Mouse (Mus musculus) forebrain, embryonic 16.5 days (tissue): Measurements from ENCODE around the gene Rai1. TPM values are rescaled to one million over a fixed set of nuclear protein-coding genes. Genes with fewer than 3 reads are reported as not detected.

Source experiments
- ATAC-seq: fragments of 200-750 bp; cut with Nextera tagmentation; 2 replicates; pipeline ENCODE4 v1.8.0; 2017; ENCODE audit warnings: mild to moderate bottlenecking, moderate library complexity
- H3K27ac ChIP-seq: fragments of 300-500 bp; sonication (generic); 2 replicates; pipeline ENCODE4 v1.5.1; 2014; ENCODE audit warnings: low read length, control low read depth
- H3K27me3 ChIP-seq: fragments of 300-500 bp; sonication (generic); replicated peaks from 2 replicates; pipeline ENCODE4 v1.6.1; 2014; ENCODE audit warnings: low read length; ENCODE audit not compliant: control insufficient read depth, insufficient read depth
- H3K36me3 ChIP-seq: fragments of 300-500 bp; sonication (generic); 2 replicates; pipeline ENCODE4 v1.6.1; 2014; ENCODE audit not compliant: control insufficient read depth, insufficient read depth
- H3K4me1 ChIP-seq: fragments of 300-500 bp; sonication (generic); replicated peaks from 2 replicates; pipeline ENCODE4 v1.6.1; 2014; ENCODE audit warnings: low read length; ENCODE audit not compliant: control insufficient read depth, insufficient read depth
- H3K4me2 ChIP-seq: fragments of 300-500 bp; sonication (generic); 2 replicates; pipeline ENCODE4 v1.6.1; 2014; ENCODE audit warnings: mild to moderate bottlenecking, low read length, control low read depth
- H3K4me3 ChIP-seq: fragments of 300-500 bp; sonication (generic); replicated peaks from 2 replicates; pipeline ENCODE4 v1.5.1; 2014; ENCODE audit warnings: mild to moderate bottlenecking, low read length, control low read depth
- H3K9ac ChIP-seq: fragments of 300-500 bp; sonication (generic); replicated peaks from 2 replicates; pipeline ENCODE4 v1.6.1; 2014; ENCODE audit warnings: low read depth, low read length, control low read depth
- H3K9me3 ChIP-seq: fragments of 300-500 bp; sonication (generic); 2 replicates; pipeline ENCODE4 v1.6.1; 2016; ENCODE audit warnings: low read length; ENCODE audit not compliant: control insufficient read depth
- WGBS: fragments of 180-500 bp; shearing (Covaris S2); extraction: QIAGEN DNeasy Blood & Tissue Kit; methylation state at CpG from one replicate; pipeline ENCODE4 v1.1.7; 2014; 5-methylcytosine and 5-hydroxymethylcytosine counted together
- polyA plus RNA-seq: library from polyadenylated mRNA; unstranded; fragments of >200 nt; fragmentation: Nextera tagmentation; extraction: Ambion mirVana; gene quantifications from 2 replicates; pipeline ENCODE4 v1.2.1, GENCODE M21; 2015

Rai1 gene
- polyA plus RNA-seq, 1 experiment from 2014 or later, result 30.3 TPM

DNA sequence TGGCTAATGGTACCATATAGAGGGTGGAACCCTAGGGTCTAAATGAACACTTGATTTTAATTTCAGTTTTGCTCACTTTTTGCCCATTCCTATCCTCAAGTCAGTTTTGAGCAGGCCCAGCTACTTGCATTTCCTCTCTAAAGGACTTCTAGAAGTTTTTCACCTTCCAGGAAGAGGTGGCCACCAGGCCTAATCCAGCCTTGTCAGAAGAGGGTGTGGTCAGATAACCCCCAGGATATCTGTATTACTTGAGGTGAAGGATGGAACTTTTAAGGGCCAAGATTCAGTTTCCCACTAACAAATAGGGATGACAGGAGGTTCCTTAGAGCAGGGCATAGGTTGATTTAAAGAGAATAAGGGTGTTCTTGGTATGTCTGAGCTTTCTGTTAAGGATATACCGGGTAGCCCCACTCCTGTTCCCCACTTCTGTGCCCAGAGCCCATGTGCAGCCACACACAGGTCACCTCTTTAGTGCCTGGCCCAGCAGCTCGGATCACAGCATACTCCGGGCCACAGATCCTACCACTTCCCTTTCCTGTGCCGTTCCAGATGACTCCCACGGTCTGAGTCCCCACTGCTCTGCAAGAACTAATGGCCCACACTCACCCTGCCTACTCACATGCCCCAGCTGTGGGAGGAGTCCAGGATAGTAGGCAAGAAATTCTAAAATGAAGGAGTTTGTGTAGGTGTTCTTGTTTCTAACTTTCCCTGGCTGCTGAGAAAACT lies 14.0 kb upstream of the Rai1 start:
- peaks cover 8% of the 10 kb centered on the region for H3K4me1 ChIP-seq
- ATAC-seq, result no peak
- WGBS, result 85% methylated on average over 5 of the region's 5 CpGs

DNA sequence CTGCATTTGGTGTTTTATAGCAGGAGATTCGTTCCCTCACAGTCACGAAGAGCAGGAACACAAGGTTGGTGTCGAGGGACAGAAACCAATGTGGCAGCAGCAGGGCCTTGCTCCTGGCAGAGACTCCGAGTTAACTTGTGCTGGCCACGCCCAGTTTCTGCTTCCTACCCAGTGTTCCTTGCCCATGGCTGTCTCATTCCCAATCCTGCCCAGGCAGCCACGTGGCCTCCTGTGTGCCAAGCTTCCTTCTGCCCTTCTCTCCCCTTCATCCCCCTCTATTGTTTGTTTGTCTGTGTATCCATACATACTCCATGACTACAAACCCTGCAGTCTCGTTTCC lies 13.4 kb upstream of the Rai1 start:
- ATAC-seq, result no peak
- no peak overlapping the region for H3K4me2 ChIP-seq
- no peaks in the 10 kb centered on the region for H3K36me3 ChIP-seq
- no peaks in the 10 kb centered on the region for H3K27me3 ChIP-seq
- no peaks in the 10 kb centered on the region for H3K9me3 ChIP-seq
- H3K9ac ChIP-seq, result no peak overlapping the region
- H3K27ac ChIP-seq, result no peak overlapping the region
- 65% methylated on average over 7 of the region's 7 CpGs for WGBS
- no peak overlapping the region for H3K4me3 ChIP-seq
- H3K4me1 ChIP-seq, result peaks cover 8% of the 10 kb centered on the region

More for the DNA sequence above, 14.0 kb upstream of the Rai1 start:
- Histone ChIP-seq H3K27me3 (no peaks in the 10 kb centered on the region), H3K9me3 (no peaks in the 10 kb centered on the region), H3K9ac (no peak overlapping the region), H3K4me2 (no peak overlapping the region), H3K36me3 (no peaks in the 10 kb centered on the region), H3K4me3 (no peak overlapping the region), H3K27ac (no peak overlapping the region)

DNA sequence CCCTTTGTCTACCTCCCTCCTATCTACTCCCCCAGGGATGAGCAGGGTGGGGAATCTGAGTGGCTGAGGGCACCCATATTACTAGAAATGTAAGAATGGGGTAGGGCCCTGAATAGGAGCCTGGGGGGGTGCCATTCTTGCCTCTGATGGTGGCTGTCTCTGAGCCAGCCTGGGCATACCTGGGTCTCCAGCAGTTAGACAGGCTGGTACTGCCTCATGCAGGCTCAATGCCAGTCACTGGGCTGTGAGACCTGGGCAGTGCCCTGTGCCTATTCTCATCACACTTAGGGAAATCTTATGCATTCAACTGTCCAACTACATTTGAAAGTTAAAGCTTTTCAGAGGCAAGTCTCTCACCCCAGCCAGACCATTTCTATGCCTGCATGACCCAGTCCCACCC lies 11.6 kb upstream of the Rai1 start:
- Histone ChIP-seq H3K27ac (no peak overlapping the region), H3K36me3 (no peaks in the 10 kb centered on the region), H3K4me2 (no peak overlapping the region), H3K4me3 (no peak overlapping the region), H3K27me3 (no peaks in the 10 kb centered on the region), H3K4me1 (peaks cover 8% of the 10 kb centered on the region), H3K9ac (no peak overlapping the region), H3K9me3 (no peaks in the 10 kb centered on the region)
- ATAC-seq, result no peak

DNA sequence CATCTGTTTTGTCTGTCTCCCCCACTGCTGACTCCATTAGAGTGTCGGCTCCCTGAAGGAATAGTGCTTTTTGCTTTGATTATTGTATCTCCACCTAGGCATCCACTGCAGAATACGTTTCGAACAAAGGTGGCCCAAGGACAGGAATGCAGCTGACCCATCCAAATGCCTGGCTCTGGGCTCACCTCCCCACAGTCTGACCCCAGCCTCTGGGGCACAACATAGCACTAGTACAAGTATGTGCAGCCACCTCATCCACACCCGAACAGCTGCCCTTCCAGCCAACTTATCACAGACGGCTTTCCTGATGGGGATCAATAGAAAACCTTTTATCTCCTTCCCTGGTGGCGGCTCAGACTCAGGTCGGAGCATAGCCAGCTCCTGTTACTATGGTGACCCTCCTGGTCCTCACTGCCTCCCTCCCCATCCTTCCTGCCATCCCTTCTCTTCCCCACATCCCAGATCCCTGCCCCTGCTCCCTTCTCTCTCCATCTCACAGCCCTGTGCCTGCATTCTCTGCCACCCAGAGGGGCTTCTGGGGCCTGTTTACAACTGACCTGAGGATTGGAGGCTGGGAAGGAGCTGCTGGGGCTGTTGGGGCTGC lies 10.7 kb upstream of the Rai1 start:
- Histone ChIP-seq H3K4me3 (no peak overlapping the region), H3K27me3 (no peaks in the 10 kb centered on the region), H3K4me1 (peaks cover 6% of the 10 kb centered on the region), H3K27ac (0 out of 2 replicates have a peak overlapping the region, but pooled peaks have one; percentile 6), H3K36me3 (no peaks in the 10 kb centered on the region), H3K9ac (no peak overlapping the region), H3K4me2 (no peak overlapping the region), H3K9me3 (no peaks in the 10 kb centered on the region)
- ATAC-seq, result no peak
- 31% methylated on average over 7 of the region's 7 CpGs for WGBS

DNA sequence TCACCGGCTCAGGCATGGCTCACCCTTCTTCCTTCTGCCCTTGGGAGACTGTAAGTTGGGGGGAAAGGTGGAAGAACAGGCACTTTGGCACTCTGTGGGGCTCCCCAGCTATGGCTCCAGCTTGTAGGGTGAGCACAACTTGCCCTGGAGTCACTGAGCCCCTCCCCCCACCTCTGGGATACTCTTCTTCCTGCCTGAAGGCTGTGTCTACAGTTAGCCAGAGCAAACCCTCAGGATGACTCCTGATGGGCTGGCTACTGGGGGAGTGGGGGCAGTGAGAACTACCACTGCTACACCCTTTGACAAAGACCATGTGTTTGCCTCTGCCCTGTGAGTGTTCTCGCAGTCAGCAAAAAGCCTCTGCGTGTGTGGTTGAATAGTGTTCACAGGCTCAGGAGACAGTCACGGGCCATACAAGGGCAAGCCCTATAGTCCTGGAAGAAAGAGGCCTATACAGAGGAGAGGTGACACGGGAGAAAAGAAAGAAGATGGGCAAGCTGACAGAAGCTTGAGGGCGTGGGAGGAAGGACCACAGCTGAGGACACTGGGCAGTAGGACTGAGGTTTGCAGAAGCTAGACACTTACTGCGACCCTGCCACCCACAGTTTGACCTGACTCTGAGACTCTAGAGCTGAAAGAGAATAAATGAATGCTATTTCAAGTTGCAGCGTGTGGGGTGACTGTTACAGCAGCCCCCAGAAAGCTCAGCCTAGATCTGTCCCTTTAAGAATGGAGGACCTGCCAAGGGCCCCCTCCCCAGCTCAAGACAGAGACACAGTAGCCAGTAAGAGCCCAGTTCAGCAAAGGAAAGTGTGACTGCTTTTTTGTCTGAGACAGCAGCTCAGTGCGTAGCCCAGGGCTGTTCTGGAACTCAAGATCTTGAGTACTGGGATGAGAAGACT lies 9.7 kb upstream of the Rai1 start:
- Histone ChIP-seq H3K4me3 (no peak overlapping the region), H3K9ac (no peak overlapping the region)

DNA sequence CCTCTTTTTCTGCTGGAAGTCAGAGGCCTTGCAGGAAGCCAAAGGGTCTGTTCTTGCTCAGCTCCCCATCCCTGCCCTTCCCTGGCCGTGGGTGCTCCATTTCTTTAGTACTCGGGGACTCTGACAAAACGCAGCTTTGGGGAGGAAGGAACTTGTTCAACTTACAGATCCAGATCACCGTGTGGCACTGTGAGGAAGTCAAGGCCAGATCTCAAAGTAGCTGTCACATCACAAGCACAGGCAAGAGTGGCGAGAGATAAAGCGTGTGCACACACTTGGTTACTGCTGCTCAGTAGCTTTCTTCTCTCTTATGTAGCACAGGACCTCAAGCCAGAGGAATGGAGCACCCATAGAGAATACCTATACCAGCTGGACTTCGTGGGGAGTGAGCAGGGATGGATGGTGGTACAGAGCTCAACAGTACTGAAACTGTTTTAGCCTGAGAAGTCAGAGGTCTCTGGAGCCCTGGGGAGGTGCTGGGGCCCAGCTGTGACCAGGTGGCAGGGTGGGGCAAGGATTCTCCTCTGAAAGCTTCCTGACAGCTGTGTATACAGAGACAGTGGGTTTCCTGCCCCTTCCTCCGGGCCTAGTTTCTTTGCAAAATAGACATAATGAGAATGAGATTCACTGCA lies 5.1 kb upstream of the Rai1 start:
- WGBS, result 77% methylated on average over 8 of the region's 8 CpGs
- Histone ChIP-seq H3K4me1 (peaks cover 4% of the 10 kb centered on the region), H3K4me3 (no peak overlapping the region)

More for the DNA sequence above, 9.7 kb upstream of the Rai1 start:
- 50% methylated on average over 9 of the region's 9 CpGs for WGBS
- H3K27ac ChIP-seq, result no peak overlapping the region
- H3K36me3 ChIP-seq, result no peaks in the 10 kb centered on the region
- no peaks in the 10 kb centered on the region for H3K9me3 ChIP-seq
- peaks cover 4% of the 10 kb centered on the region for H3K4me1 ChIP-seq
- H3K4me2 ChIP-seq, result no peak overlapping the region
- ATAC-seq, result no peak
- no peaks in the 10 kb centered on the region for H3K27me3 ChIP-seq

DNA sequence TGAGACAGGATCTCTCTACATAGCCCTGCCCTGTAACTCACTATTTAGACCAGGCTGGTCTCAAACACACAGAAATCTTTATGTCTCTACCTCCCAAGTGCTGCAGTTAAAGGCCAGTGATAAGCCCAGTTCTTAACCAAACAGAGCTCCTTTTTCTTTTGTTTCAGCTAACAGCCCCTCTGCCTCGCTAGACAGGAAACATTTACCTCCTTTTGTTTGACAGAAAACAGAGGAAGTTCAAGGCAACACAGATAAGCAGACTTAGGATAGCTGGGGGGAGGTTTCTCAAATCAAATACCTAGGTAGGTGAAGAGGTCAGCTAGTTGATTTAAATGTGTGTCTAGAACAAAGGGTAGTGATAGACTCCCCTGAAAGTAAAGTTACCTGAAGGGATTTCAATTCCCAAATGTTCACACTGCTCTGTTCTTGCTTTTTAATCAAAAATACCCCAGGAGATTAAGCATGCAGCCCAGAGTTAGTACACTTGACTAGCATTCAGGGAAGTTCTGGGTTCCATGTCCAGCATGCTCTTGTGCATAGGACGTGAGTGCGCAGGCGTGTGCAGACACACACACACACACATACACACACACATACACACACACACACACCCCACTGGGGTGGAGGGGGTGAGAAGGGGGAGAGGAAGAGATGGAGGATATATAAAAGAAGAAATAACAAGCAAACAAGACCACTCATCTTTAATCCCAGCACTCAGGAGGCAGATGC lies 3.8 kb upstream of the Rai1 start:
- H3K36me3 ChIP-seq, result no peaks in the 10 kb centered on the region
- H3K9ac ChIP-seq, result no peak overlapping the region
- no peak overlapping the region for H3K27ac ChIP-seq
- no peaks in the 10 kb centered on the region for H3K27me3 ChIP-seq
- ATAC-seq, result no peak
- H3K4me1 ChIP-seq, result peaks cover 5% of the 10 kb centered on the region
- H3K4me3 ChIP-seq, result no peak overlapping the region
- 75% methylated on average over 4 of the region's 4 CpGs for WGBS
- H3K9me3 ChIP-seq, result no peaks in the 10 kb centered on the region
- no peak overlapping the region for H3K4me2 ChIP-seq

More for the DNA sequence above, 5.1 kb upstream of the Rai1 start:
- no peak overlapping the region for H3K27ac ChIP-seq
- H3K27me3 ChIP-seq, result no peaks in the 10 kb centered on the region
- ATAC-seq, result no peak
- no peaks in the 10 kb centered on the region for H3K36me3 ChIP-seq
- no peak overlapping the region for H3K9ac ChIP-seq
- no peaks in the 10 kb centered on the region for H3K9me3 ChIP-seq
- no peak overlapping the region for H3K4me2 ChIP-seq

DNA sequence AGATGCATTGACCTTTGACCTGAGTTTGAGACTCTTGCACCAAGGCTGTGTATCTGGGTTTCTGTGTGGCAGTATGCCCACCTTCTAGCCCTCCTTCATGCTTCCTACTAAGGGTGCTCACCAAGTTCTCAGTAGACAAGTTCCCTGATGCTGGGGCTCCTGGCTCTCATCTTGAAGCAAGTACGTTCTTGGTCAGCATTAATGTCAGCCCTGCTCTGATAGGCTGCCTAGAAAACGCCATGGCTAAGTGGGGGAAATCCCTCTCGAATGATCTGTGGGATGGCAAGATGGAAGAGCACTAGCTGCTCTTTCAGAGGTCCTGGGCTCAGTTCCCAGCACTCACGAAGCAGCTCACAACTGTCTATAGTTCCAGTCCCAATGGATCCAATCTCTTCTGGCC lies 2.8 kb upstream of the Rai1 start:
- Histone ChIP-seq H3K9ac (no peak overlapping the region), H3K9me3 (no peaks in the 10 kb centered on the region), H3K4me1 (peaks cover 11% of the 10 kb centered on the region), H3K27ac (no peak overlapping the region), H3K4me2 (no peak overlapping the region), H3K36me3 (no peaks in the 10 kb centered on the region), H3K4me3 (no peak overlapping the region), H3K27me3 (no peaks in the 10 kb centered on the region)
- WGBS, result 77% methylated on average over 4 of the region's 4 CpGs
- no peak for ATAC-seq
